Mouse (Mus musculus) heart, embryonic 10.5 days (tissue): ENCODE results near the gene Apobec3. TPM values are rescaled to one million over a fixed set of nuclear protein-coding genes. Genes with fewer than 3 reads are reported as not detected.
"Not testable (repeated sequence)": the region's sequence is repeated elsewhere in the genome, so short reads cannot be mapped to it uniquely, and the experiment has no call there.

ENCODE experiments used
- DNase-seq: peaks from one replicate; pipeline ENCODE4 v3.0.0-alpha.2; 2017; ENCODE audit warnings: low spot score
- H3K27ac ChIP-seq: fragments of 300-500 bp; sonication (generic); 2 replicates; pipeline ENCODE4 v1.5.1; 2016; ENCODE audit warnings: mild to moderate bottlenecking
- H3K27me3 ChIP-seq: fragments of 300-500 bp; sonication (generic); 2 replicates; pipeline ENCODE4 v1.6.1; 2016; ENCODE audit warnings: mild to moderate bottlenecking; ENCODE audit not compliant: poor library complexity, insufficient read depth, severe bottlenecking
- H3K36me3 ChIP-seq: fragments of 300-500 bp; sonication (generic); 2 replicates; pipeline ENCODE4 v1.6.1; 2016; ENCODE audit warnings: mild to moderate bottlenecking, moderate library complexity
- H3K4me1 ChIP-seq: fragments of 300-500 bp; sonication (generic); 2 replicates; pipeline ENCODE4 v1.6.1; 2016; ENCODE audit warnings: mild to moderate bottlenecking
- H3K4me3 ChIP-seq: fragments of 300-500 bp; sonication (generic); 2 replicates; pipeline ENCODE4 v1.5.1; 2016; ENCODE audit warnings: mild to moderate bottlenecking, moderate library complexity
- H3K9me3 ChIP-seq: fragments of 300-500 bp; sonication (generic); 2 replicates; pipeline ENCODE4 v1.6.1; 2016; ENCODE audit warnings: mild to moderate bottlenecking, moderate library complexity
- WGBS: fragments of 180-500 bp; shearing (Covaris S2); methylation state at CpG from one replicate; pipeline ENCODE4 v1.1.7; 2016; 5-methylcytosine and 5-hydroxymethylcytosine counted together
- polyA plus RNA-seq: library from polyadenylated mRNA; unstranded; fragments of >200 nt; fragmentation: Nextera tagmentation; extraction: Ambion mirVana; gene quantifications from 2 replicates; pipeline ENCODE4 v1.2.1, GENCODE M21; 2016

Gene Apobec3
- polyA plus RNA-seq, 1 experiment from 2014 or later = 10.2 TPM

DNA sequence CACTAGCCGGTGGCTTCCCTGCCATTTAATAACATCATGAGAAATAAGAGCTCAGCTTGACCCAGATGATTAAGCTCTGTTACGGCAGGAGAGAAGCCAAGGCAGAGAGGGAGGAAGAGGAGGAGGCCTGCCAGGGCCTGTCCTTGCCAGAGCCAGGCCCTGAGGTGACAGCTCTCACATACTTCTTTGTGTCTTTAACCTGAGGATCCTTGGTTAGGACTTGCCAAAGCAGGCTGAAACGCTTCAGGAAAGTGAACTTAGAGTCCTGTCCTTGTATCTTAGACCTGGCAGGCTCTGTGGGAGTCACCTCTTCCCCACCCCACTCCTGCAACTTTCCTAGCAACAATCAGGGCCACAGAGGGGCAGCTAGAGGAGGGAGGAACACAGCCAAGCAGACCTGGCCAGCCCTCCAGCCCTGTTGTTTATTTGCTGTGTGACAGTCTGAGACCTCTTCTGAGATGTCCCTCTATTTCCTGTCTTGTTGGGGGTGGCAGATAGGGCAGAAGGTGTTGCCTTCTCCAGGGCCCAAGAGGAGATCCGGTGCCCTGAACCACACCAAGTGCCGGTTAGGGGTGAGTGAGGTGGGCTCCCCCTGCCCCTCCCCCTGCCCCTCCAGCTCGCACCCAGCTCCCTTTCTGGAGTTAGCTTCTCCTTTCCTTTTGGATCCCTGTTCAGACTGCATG, 8.5 kb downstream of the Apobec3 start:
- no peak overlapping the region for H3K4me3 ChIP-seq
- 74% methylated on average over 6 of the region's 6 CpGs for WGBS
- H3K9me3 ChIP-seq = no peaks in the 10 kb centered on the region
- peaks cover 7% of the 10 kb centered on the region; the same call in 1 of the 2 replicates for H3K4me1 ChIP-seq
- 0 out of 2 replicates have a peak, but pooled peaks cover 5% of the 10 kb centered on the region for H3K36me3 ChIP-seq
- no peak for DNase-seq
- H3K27me3 ChIP-seq = 0 out of 2 replicates have a peak, but pooled peaks cover 10% of the 10 kb centered on the region
- H3K27ac ChIP-seq = no peak overlapping the region

DNA sequence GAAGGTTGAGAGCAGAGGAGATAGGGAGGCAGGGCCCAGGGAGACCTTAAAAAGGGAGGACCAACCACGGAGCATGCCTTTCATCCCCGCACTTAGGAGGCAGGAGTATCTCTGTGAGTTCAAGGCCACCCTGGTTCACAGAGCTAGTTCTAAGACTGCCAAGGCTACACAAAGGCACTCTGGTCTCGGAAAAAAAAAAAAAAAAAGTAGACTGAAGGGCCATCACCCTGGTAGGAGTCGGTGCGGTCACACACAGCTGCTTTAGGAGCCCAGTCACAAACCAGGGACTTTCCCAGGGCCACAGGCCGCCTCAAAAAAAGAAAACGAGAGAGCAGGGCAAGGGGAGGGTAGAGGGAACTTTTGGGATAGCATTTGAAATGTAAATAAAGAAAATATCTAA, 9.3 kb downstream of the Apobec3 start:
- Histone ChIP-seq H3K27ac (no peak overlapping the region), H3K27me3 (0 out of 2 replicates have a peak, but pooled peaks cover 14% of the 10 kb centered on the region), H3K4me1 (peaks cover 7% of the 10 kb centered on the region; the same call in 1 of the 2 replicates), H3K36me3 (0 out of 2 replicates have a peak, but pooled peaks cover 5% of the 10 kb centered on the region), H3K9me3 (no peaks in the 10 kb centered on the region), H3K4me3 (no peak overlapping the region)
- DNase-seq = no peak
- WGBS = 72% methylated on average over 7 of the region's 7 CpGs

DNA sequence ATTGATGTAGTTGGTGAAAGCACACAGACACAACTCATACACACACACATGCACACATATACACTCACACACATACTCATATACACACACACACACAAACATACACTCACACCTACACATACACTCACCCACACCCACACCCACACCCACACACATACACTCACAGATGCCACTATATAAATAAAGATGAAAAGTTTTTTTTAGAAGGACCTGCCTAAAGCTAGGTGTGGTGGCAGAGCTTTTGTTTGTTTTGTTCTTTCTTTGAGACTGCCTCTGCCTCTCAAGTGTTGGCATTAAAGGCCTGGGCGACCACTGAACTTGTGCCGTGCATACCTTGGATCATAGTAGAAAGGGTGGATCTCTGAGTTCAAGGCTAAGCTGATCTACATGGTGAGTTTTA, 9.9 kb downstream of the Apobec3 start:
- Histone ChIP-seq H3K4me1 (peaks cover 7% of the 10 kb centered on the region; the same call in 1 of the 2 replicates), H3K36me3 (0 out of 2 replicates have a peak, but pooled peaks cover 5% of the 10 kb centered on the region), H3K27me3 (peaks cover 17% of the 10 kb centered on the region), H3K9me3 (no peaks in the 10 kb centered on the region), H3K4me3 (no peak overlapping the region), H3K27ac (no peak overlapping the region)
- no peak for DNase-seq
- WGBS = 82% methylated on average over 2 of the region's 2 CpGs

DNA sequence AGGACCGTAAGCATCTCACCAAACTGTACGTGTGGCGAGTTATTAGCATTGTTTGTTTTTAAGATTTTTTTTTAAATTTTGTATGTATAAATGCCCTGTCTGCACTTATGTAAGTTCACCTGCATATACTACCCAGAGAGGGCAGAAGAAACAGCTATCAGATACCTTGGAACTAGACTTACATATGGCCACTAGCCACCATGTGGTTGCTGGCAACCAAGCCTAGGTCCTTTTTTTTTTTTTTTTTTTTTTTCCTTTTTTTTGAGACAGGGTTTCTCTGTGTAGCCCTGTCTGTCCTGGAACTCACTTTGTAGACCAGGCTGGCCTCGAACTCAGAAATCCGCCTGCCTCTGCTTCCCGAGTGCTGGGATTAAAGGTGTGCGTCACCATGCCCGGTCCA, 11.6 kb downstream of the Apobec3 start:
- not testable (repeated sequence) for H3K27ac ChIP-seq, H3K4me1 ChIP-seq, H3K4me3 ChIP-seq, H3K9me3 ChIP-seq, H3K36me3 ChIP-seq, DNase-seq
- 94% methylated on average over 8 of the region's 8 CpGs for WGBS
- H3K27me3 ChIP-seq = peaks cover 26% of the 10 kb centered on the region

DNA sequence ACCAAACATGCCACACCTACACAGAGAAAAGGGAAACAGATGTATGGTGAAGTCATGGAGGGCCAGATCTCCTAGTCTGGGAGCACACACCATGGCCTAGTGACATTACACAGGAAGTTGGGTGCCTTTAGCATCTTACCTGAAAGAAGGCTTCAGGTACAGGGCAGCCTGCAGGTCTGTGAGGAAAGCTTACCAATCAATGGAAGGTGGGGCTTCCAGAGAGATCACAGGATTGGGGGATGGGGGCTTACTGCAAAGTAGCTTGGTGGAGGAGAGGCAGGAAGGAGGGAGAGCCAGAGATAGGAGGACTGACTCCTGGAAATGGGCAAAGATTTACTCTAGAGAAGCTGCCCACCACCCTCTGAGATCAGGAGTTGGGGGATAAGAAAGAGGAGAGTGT, 12.5 kb downstream of the Apobec3 start:
- Histone ChIP-seq H3K4me3 (no peak overlapping the region), H3K27ac (no peak overlapping the region), H3K4me1 (peaks cover 7% of the 10 kb centered on the region; the same call in 1 of the 2 replicates), H3K9me3 (no peaks in the 10 kb centered on the region), H3K27me3 (peaks cover 26% of the 10 kb centered on the region), H3K36me3 (0 out of 2 replicates have a peak, but pooled peaks cover 5% of the 10 kb centered on the region)
- DNase-seq = no peak

DNA sequence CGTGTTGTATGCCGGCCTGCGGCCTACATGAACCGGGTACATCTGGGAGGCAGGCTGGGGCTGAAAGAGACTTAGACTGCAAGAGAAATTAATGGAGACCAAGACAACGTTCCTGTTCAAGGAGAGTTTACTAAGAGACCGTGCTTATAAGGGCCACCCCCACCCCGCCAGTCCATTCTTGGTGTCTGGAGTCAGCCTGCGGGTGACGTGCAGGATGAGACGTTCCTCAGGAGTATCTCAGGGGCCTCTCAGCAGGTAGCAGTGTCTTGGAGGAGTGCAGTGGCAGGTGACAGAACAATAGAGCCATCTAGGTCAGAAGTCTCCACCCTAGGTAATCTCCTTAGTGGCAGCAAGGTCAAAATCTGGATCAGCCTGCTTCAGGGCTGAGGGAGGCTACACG, 13.2 kb downstream of the Apobec3 start:
- WGBS = 84% methylated on average over 11 of the region's 11 CpGs
- H3K27me3 ChIP-seq = peaks cover 26% of the 10 kb centered on the region
- not testable (repeated sequence) for H3K9me3 ChIP-seq, DNase-seq, H3K27ac ChIP-seq, H3K4me3 ChIP-seq, H3K4me1 ChIP-seq, H3K36me3 ChIP-seq

DNA sequence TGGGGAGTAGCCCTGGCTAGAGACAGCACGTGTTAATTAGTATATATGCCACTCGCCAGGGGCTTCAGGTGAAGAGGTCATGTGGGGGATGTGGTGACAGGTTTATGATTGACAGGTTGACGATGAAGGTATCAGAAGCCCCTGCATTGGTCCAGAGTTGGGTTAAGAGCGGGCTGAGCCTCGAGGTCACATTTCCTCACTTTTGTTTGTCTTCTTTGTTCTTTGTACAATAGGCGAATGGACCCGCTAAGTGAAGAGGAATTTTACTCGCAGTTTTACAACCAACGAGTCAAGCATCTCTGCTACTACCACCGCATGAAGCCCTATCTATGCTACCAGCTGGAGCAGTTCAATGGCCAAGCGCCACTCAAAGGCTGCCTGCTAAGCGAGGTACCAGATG, 13.8 kb downstream of the Apobec3 start:
- Histone ChIP-seq H3K27ac (no peak overlapping the region), H3K9me3 (no peaks in the 10 kb centered on the region), H3K4me3 (no peak overlapping the region), H3K27me3 (peaks cover 26% of the 10 kb centered on the region), H3K4me1 (peaks cover under 1% of the 10 kb centered on the region; the same call in 1 of the 2 replicates), H3K36me3 (0 out of 2 replicates have a peak, but pooled peaks cover 5% of the 10 kb centered on the region)
- WGBS = 76% methylated on average over 12 of the region's 12 CpGs
- DNase-seq = no peak

DNA sequence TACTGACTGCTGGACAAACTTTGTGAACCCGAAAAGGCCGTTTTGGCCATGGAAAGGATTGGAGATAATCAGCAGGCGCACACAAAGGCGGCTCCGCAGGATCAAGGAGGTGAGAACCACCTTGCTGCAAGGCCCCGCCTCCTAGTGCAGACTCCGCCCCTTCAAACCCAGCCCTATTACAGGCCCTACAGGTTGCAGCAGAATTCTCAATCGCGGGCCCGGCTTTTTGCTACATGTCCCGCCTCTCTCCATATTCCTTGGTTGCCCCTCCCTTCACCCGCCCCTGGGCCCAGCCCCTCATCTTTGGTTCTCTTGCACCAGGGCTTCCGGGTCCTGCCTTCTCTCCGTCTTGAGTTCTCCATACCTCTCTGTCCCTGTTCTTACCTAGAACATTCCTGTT, 15.4 kb downstream of the Apobec3 start:
- Histone ChIP-seq H3K27ac (no peak overlapping the region), H3K4me3 (no peak overlapping the region), H3K4me1 (no peaks in the 10 kb centered on the region), H3K27me3 (peaks cover 26% of the 10 kb centered on the region), H3K36me3 (0 out of 2 replicates have a peak, but pooled peaks cover 5% of the 10 kb centered on the region), H3K9me3 (no peaks in the 10 kb centered on the region)
- 33% methylated on average over 14 of the region's 14 CpGs for WGBS
- no peak for DNase-seq

DNA sequence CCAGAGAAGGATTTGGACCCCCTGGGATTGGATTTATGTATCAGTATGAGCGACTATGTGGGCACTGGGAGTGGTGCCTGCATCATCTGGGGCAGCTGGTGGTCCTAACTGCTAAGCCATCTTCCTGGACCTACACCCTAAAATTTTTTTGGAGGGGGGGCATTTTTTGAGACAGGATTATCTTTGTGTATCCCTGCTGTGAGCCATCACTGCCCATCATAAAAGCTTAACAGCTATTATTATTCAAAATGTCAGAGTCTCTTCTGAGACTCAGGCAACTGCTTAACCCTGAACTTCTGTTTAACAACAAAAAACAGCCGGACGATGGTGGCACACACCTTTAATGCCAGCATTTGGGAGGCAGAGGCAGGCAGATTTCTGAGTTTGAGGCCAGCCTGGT, 17.5 kb downstream of the Apobec3 start:
- 83% methylated on average over 3 of the region's 3 CpGs for WGBS
- peaks cover 26% of the 10 kb centered on the region for H3K27me3 ChIP-seq
- not testable (repeated sequence) for DNase-seq, H3K27ac ChIP-seq, H3K4me1 ChIP-seq, H3K4me3 ChIP-seq, H3K36me3 ChIP-seq, H3K9me3 ChIP-seq

DNA sequence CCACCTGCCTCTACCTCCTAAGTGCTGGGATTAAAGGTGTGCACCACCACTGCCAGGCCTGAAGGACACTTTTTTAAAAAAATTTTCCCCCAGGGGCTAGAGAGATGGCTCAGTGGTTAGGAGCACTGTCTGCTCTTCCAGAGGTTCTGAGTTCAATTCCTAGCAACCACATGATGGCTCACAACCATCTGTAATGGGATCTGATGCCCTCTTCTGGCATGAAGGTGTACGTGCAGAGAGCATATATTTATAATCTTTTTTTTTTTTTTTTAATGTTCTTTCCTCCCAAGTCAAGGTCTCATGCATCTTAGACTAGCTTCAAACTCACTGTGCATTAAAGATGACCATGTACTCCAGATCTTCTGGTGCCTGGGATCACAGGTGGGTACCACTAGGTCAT, 19.4 kb downstream of the Apobec3 start:
- H3K36me3 ChIP-seq, H3K9me3 ChIP-seq, DNase-seq, H3K4me1 ChIP-seq, H3K4me3 ChIP-seq, H3K27ac ChIP-seq: not testable (repeated sequence)
- 73% methylated on average over 1 of the region's 1 CpGs for WGBS
- H3K27me3 ChIP-seq = peaks cover 18% of the 10 kb centered on the region

DNA sequence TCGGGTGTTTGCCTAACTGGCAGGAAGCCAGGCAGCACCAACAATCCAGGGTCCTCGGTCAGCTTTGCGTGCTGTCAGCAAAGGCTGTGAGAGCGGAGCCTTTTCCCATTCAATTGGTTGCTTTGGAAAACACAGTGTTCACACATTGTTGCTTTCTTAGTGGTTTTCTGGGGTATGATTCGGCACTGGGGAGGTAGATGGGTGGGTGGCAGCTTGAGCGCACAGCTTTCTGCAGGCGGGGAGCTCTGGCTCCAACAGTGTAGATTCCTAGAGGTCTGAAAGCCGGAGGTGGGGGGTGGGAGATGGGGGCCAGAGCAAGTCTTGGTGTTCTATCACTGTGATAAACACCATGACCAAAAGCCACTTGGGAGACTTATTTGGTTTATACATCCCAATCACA, 19.9 kb downstream of the Apobec3 start:
- WGBS = 85% methylated on average over 8 of the region's 8 CpGs
- no peaks in the 10 kb centered on the region for H3K4me1 ChIP-seq
- no peak overlapping the region for H3K27ac ChIP-seq

DNA sequence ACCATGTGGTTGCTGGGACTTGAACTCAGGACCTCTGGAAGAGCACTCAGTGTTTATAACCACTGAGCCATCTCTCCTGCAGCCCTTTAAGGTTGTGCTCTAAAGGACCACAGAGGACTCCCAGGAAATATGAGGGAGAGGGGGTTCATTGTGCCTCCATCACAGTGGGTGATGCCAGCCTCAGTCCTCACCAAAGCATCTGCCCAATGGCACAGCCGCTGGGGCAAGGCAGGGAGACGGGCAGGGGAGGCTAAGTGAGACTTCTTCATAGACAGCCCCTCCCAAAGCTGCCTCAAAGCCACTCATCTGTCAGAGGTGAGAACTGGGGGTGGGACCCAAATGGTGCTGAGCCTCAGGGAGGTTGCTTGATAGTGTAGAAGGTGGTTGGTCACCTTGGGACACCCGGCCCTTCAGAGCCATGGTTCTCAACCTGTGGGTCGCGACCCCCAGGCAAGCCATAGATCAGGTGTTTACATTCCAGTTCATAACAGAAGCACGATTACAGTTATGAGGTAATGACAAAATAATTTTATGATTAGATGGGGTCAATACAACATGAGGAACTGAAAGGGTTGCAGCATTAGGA, 22.4 kb downstream of the Apobec3 start:
- no peaks in the 10 kb centered on the region for H3K9me3 ChIP-seq
- no peak overlapping the region for H3K4me3 ChIP-seq
- H3K36me3 ChIP-seq = no peaks in the 10 kb centered on the region
- no peak for DNase-seq
- H3K27me3 ChIP-seq = no peaks in the 10 kb centered on the region
- WGBS = 75% methylated on average over 6 of the region's 6 CpGs
- peaks cover 5% of the 10 kb centered on the region; the same call in 1 of the 2 replicates for H3K4me1 ChIP-seq
- H3K27ac ChIP-seq = no peak overlapping the region

More for the DNA sequence above, 19.9 kb downstream of the Apobec3 start:
- Histone ChIP-seq H3K9me3 (no peaks in the 10 kb centered on the region), H3K27me3 (peaks cover 16% of the 10 kb centered on the region), H3K4me3 (no peak overlapping the region), H3K36me3 (0 out of 2 replicates have a peak, but pooled peaks cover 4% of the 10 kb centered on the region)
- no peak for DNase-seq

DNA sequence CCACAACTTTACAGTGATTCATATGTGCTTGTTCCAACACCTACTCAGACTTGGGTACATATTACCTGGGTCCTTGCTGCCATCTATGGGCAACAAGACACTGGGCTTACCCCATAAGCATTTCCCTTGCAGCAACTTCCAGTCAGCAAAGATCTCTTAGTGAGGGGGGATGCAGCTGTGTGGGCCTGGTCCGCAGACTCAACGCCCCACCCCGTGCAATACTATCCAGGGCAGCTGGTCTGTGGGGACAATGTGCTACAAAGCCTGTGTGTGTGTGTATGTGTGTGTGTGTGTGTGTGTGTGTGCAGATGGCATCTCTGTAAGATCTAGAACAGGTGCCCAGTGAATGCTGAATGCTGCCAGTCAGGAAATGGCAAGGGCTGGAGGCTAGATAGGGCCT, 22.9 kb downstream of the Apobec3 start:
- Histone ChIP-seq H3K4me3 (no peak overlapping the region), H3K36me3 (no peaks in the 10 kb centered on the region), H3K27ac (no peak overlapping the region), H3K27me3 (no peaks in the 10 kb centered on the region), H3K4me1 (peaks cover 6% of the 10 kb centered on the region; the same call in 1 of the 2 replicates), H3K9me3 (no peaks in the 10 kb centered on the region)
- 86% methylated on average over 3 of the region's 3 CpGs for WGBS
- DNase-seq = no peak
